Comparison of ENCODE assay signal across 10 mouse cellular contexts in genomic region chr7:19357381-19358375, GRCm38 (mm10). TPM values are rescaled to one million over a fixed set of nuclear protein-coding genes. Genes with fewer than 3 reads are reported as not detected.
DNase-seq lines count a peak whose midpoint lies in the region; ATAC-seq and TF ChIP-seq lines count a peak whose summit lies in the region.
"Had no signal": no experiment of that assay in that cellular context is flagged by ENCODE, and none has a peak within 500 bp of the region (broad histone marks: within the 10 kb centered on the region; RNA-seq: fewer than 3 reads in every experiment).

No protein-coding gene starts in this region.

- peak overlapping the region; percentile 66 for H3K4me3 ChIP-seq in liver, embryonic 11.5 days (ENCODE audit: low read depth, low read length)
- H3K4me3 ChIP-seq in forebrain, embryonic 11.5 days (ENCODE audit: low read depth, low read length), result no peak overlapping the region; the same call in 1 of the 2 replicates
- H3K4me3 ChIP-seq in limb, embryonic 14.5 days (replicated peaks; ENCODE audit: low read length), result peak overlapping the region; percentile 66
- peak overlapping the region; percentile 65 for H3K4me3 ChIP-seq in neural tube, embryonic 15.5 days (replicated peaks)

- H3K36me3 ChIP-seq in liver, embryonic 11.5 days (ENCODE audit: control insufficient read depth, insufficient read depth, low read length), result peaks cover 35% of the 10 kb centered on the region
- H3K36me3 ChIP-seq in forebrain, embryonic 11.5 days (ENCODE audit: control insufficient read depth, insufficient read depth, low read length), result peaks cover 8% of the 10 kb centered on the region; the same call in 1 of the 2 replicates
- peaks cover 48% of the 10 kb centered on the region for H3K36me3 ChIP-seq in limb, embryonic 14.5 days (ENCODE audit: control insufficient read depth, insufficient read depth, low read length)
- peaks cover 34% of the 10 kb centered on the region for H3K36me3 ChIP-seq in neural tube, embryonic 15.5 days

- no peaks in the 10 kb centered on the region for H3K9me3 ChIP-seq in liver, embryonic 11.5 days (ENCODE audit: control insufficient read depth, low read length)
- H3K9me3 ChIP-seq in forebrain, embryonic 11.5 days (ENCODE audit: control insufficient read depth, low read length), result no peaks in the 10 kb centered on the region
- H3K9me3 ChIP-seq in limb, embryonic 14.5 days (ENCODE audit: control insufficient read depth, low read length), result no peaks in the 10 kb centered on the region
- no peaks in the 10 kb centered on the region for H3K9me3 ChIP-seq in neural tube, embryonic 15.5 days (replicated peaks)

- WGBS in liver, embryonic 11.5 days, result 88% methylated on average over 25 of the region's 25 CpGs
- 93% methylated on average over 25 of the region's 25 CpGs for WGBS in forebrain, embryonic 11.5 days
- WGBS in limb, embryonic 14.5 days, result 91% methylated on average over 25 of the region's 25 CpGs
- WGBS in neural tube, embryonic 15.5 days, result 94% methylated on average over 25 of the region's 25 CpGs

- H3K27me3 ChIP-seq in liver, embryonic 11.5 days (replicated peaks; ENCODE audit: control insufficient read depth, insufficient read depth, low read length), result peaks cover 3% of the 10 kb centered on the region; the same call in 1 of the 2 replicates
- H3K27me3 ChIP-seq in forebrain, embryonic 11.5 days (ENCODE audit: control insufficient read depth, insufficient read depth, low read length), result no peaks in the 10 kb centered on the region
- no peaks in the 10 kb centered on the region for H3K27me3 ChIP-seq in limb, embryonic 14.5 days (ENCODE audit: control insufficient read depth, insufficient read depth, low read length)
- peaks cover 11% of the 10 kb centered on the region for H3K27me3 ChIP-seq in neural tube, embryonic 15.5 days (replicated peaks)

- DNase-seq in liver, embryonic 11.5 days (ENCODE audit: low spot score), result no peak
- no peak for DNase-seq in liver
- no peak for DNase-seq in forebrain, embryonic 11.5 days (ENCODE audit: low spot score)
- no peak for DNase-seq in limb, embryonic 14.5 days (ENCODE audit: low spot score)
- DNase-seq in layer of hippocampus, adult 18-20 months (ENCODE audit: low spot score in 2 of 2), result no peak
- no peak for DNase-seq in layer of hippocampus, postnatal 14 days (ENCODE audit: low spot score in 2 of 2)
- DNase-seq in thymus, postnatal 36 days, result no peak
- DNase-seq: kidney, adult 2 months; thymus, adult 18-20 months had no signal

- ATAC-seq in liver, embryonic 11.5 days (replicated peaks; ENCODE audit: low FRiP score), result no peak
- no peak for ATAC-seq in forebrain, embryonic 11.5 days (replicated peaks; ENCODE audit: low FRiP score)
- no peak for ATAC-seq in limb, embryonic 14.5 days (ENCODE audit: low FRiP score, low read depth)
- no peak for ATAC-seq in neural tube, embryonic 15.5 days (ENCODE audit: low FRiP score)

- no peak overlapping the region for H3K27ac ChIP-seq in liver, embryonic 11.5 days (ENCODE audit: low read depth, low read length)
- H3K27ac ChIP-seq in forebrain, embryonic 11.5 days (ENCODE audit: low read depth, low read length), result no peak overlapping the region
- H3K27ac ChIP-seq in limb, embryonic 14.5 days (replicated peaks; ENCODE audit: low read depth, low read length), result no peak overlapping the region
- H3K27ac ChIP-seq in neural tube, embryonic 15.5 days (replicated peaks), result no peak overlapping the region

- peak overlapping the region; percentile 73 for H3K9ac ChIP-seq in liver, embryonic 11.5 days (ENCODE audit: low read depth, low read length)
- peak overlapping the region; percentile 59; the same call in 1 of the 2 replicates for H3K9ac ChIP-seq in forebrain, embryonic 11.5 days (ENCODE audit: low read length)
- peak overlapping the region; percentile 66 for H3K9ac ChIP-seq in limb, embryonic 14.5 days (ENCODE audit: low read depth, low read length, severe bottlenecking)
- H3K9ac ChIP-seq in neural tube, embryonic 15.5 days (replicated peaks), result peak overlapping the region; percentile 62

- no peak for TF ChIP-seq POLR2A in limb, embryonic 14.5 days (IDR thresholded peaks at IDR 0.05; ENCODE audit: borderline replicate concordance, extremely low read depth, insufficient read depth, insufficient read length)

- peaks cover 30% of the 10 kb centered on the region for H3K4me1 ChIP-seq in liver, embryonic 11.5 days (replicated peaks; ENCODE audit: control insufficient read depth, insufficient read depth, low read length)
- peaks cover 17% of the 10 kb centered on the region; the same call in 1 of the 2 replicates for H3K4me1 ChIP-seq in forebrain, embryonic 11.5 days (replicated peaks; ENCODE audit: control insufficient read depth, insufficient read depth, low read length)
- H3K4me1 ChIP-seq in limb, embryonic 14.5 days (ENCODE audit: control insufficient read depth, insufficient read depth, low read length), result peaks cover 12% of the 10 kb centered on the region
- H3K4me1 ChIP-seq in neural tube, embryonic 15.5 days, result peaks cover 38% of the 10 kb centered on the region

- peak overlapping the region; percentile 100 for H3K4me2 ChIP-seq in liver, embryonic 11.5 days
- peak overlapping the region; percentile 93; the same call in 1 of the 2 replicates for H3K4me2 ChIP-seq in forebrain, embryonic 11.5 days (ENCODE audit: low read depth, low read length, severe bottlenecking)
- H3K4me2 ChIP-seq in limb, embryonic 14.5 days (replicated peaks; ENCODE audit: low read depth, low read length, severe bottlenecking), result peak overlapping the region; percentile 97
- peak overlapping the region; percentile 96 for H3K4me2 ChIP-seq in neural tube, embryonic 15.5 days

RNA-seq across cellular contexts. Expression of gene Cd3eap, which starts 1.6 kb away (rescaled TPM):
- polyA plus RNA-seq in liver, embryonic 11.5 days (2014; fragmentation: Nextera tagmentation; extraction: Ambion mirVana), result 28.7 and 30.2 TPM in 2 replicates
- 23.2 and 24.0 TPM in 2 replicates for polyA plus RNA-seq in forebrain, embryonic 11.5 days (2014; fragmentation: Nextera tagmentation; extraction: Ambion mirVana)
- 13.7 and 19.4 TPM in 2 replicates for polyA plus RNA-seq in limb, embryonic 14.5 days (2012; rRNA removed)
- 25.2 and 28.7 TPM in 2 replicates for polyA plus RNA-seq in limb, embryonic 14.5 days (2014; fragmentation: Nextera tagmentation; extraction: Ambion mirVana)
- 22.2 and 23.0 TPM in 2 replicates for polyA plus RNA-seq in neural tube, embryonic 15.5 days (2015; fragmentation: Nextera tagmentation; extraction: Ambion mirVana)
- 10 to 100 TPM; 19.9 to 21.0 TPM for total RNA-seq in layer of hippocampus, adult 18-20 months (2021)
- 10 to 100 TPM; 19.6 to 19.8 TPM for total RNA-seq in layer of hippocampus, postnatal 14 days (2021)

RNA-seq across cellular contexts. Expression of gene Ppp1r13l, which starts 1.9 kb away (rescaled TPM):
- polyA plus RNA-seq in liver, embryonic 11.5 days (2014; fragmentation: Nextera tagmentation; extraction: Ambion mirVana), result 3.9 and 4.2 TPM in 2 replicates
- polyA plus RNA-seq in forebrain, embryonic 11.5 days (2014; fragmentation: Nextera tagmentation; extraction: Ambion mirVana), result 5.8 and 6.4 TPM in 2 replicates
- 33.8 and 39.3 TPM in 2 replicates for polyA plus RNA-seq in limb, embryonic 14.5 days (2012; rRNA removed)
- polyA plus RNA-seq in limb, embryonic 14.5 days (2014; fragmentation: Nextera tagmentation; extraction: Ambion mirVana), result 15.3 and 16.8 TPM in 2 replicates
- 1.9 and 2.1 TPM in 2 replicates for polyA plus RNA-seq in neural tube, embryonic 15.5 days (2015; fragmentation: Nextera tagmentation; extraction: Ambion mirVana)
- total RNA-seq in layer of hippocampus, adult 18-20 months (2021), result 1 to 10 TPM; 6.3 to 7.8 TPM
- total RNA-seq in layer of hippocampus, postnatal 14 days (2021), result 1 to 10 TPM; 4.5 to 6.7 TPM

RNA-seq across cellular contexts. Expression of gene Ercc1, which starts 13.1 kb away (rescaled TPM):
- 46.4 and 46.8 TPM in 2 replicates for polyA plus RNA-seq in liver, embryonic 11.5 days (2014; fragmentation: Nextera tagmentation; extraction: Ambion mirVana)
- 94.4 and 100 TPM in 2 replicates for polyA plus RNA-seq in forebrain, embryonic 11.5 days (2014; fragmentation: Nextera tagmentation; extraction: Ambion mirVana)
- polyA plus RNA-seq in limb, embryonic 14.5 days (2012; rRNA removed), result 72.3 and 93.5 TPM in 2 replicates
- 74.3 and 86.1 TPM in 2 replicates for polyA plus RNA-seq in limb, embryonic 14.5 days (2014; fragmentation: Nextera tagmentation; extraction: Ambion mirVana)
- 78.5 and 93.5 TPM in 2 replicates for polyA plus RNA-seq in neural tube, embryonic 15.5 days (2015; fragmentation: Nextera tagmentation; extraction: Ambion mirVana)
- total RNA-seq in layer of hippocampus, adult 18-20 months (2021), result 10 to 100 TPM; 47.7 to 49.0 TPM
- total RNA-seq in layer of hippocampus, postnatal 14 days (2021), result 10 to 100 TPM; 38.3 to 44.7 TPM

RNA-seq across cellular contexts. Expression of gene Ercc2, which starts 24.1 kb away (rescaled TPM):
- 14.0 and 15.6 TPM in 2 replicates for polyA plus RNA-seq in liver, embryonic 11.5 days (2014; fragmentation: Nextera tagmentation; extraction: Ambion mirVana)
- polyA plus RNA-seq in forebrain, embryonic 11.5 days (2014; fragmentation: Nextera tagmentation; extraction: Ambion mirVana), result 18.2 and 25.2 TPM in 2 replicates
- 58.1 and 73.8 TPM in 2 replicates for polyA plus RNA-seq in limb, embryonic 14.5 days (2012; rRNA removed)
- polyA plus RNA-seq in limb, embryonic 14.5 days (2014; fragmentation: Nextera tagmentation; extraction: Ambion mirVana), result 11.3 and 12.6 TPM in 2 replicates
- 21.6 and 22.2 TPM in 2 replicates for polyA plus RNA-seq in neural tube, embryonic 15.5 days (2015; fragmentation: Nextera tagmentation; extraction: Ambion mirVana)
- total RNA-seq in layer of hippocampus, adult 18-20 months (2021), result 10 to 100 TPM; 37.5 to 38.3 TPM
- total RNA-seq in layer of hippocampus, postnatal 14 days (2021), result 10 to 100 TPM; 28.2 to 34.7 TPM

RNA-seq across cellular contexts. Expression of gene Klc3, which starts 46.2 kb away (rescaled TPM):
- polyA plus RNA-seq in liver, embryonic 11.5 days (2014; fragmentation: Nextera tagmentation; extraction: Ambion mirVana), result 0.71 and 0.99 TPM in 2 replicates
- polyA plus RNA-seq in forebrain, embryonic 11.5 days (2014; fragmentation: Nextera tagmentation; extraction: Ambion mirVana), result 2.0 and 2.8 TPM in 2 replicates
- 11.5 and 12.8 TPM in 2 replicates for polyA plus RNA-seq in limb, embryonic 14.5 days (2012; rRNA removed)
- 12.5 and 15.2 TPM in 2 replicates for polyA plus RNA-seq in limb, embryonic 14.5 days (2014; fragmentation: Nextera tagmentation; extraction: Ambion mirVana)
- 1.2 and 4.0 TPM in 2 replicates for polyA plus RNA-seq in neural tube, embryonic 15.5 days (2015; fragmentation: Nextera tagmentation; extraction: Ambion mirVana)
- total RNA-seq in layer of hippocampus, adult 18-20 months (2021), result 1 to 10 TPM; 4.5 to 5.5 TPM
- 1 to 10 TPM; 3.5 to 4.1 TPM for total RNA-seq in layer of hippocampus, postnatal 14 days (2021)
